Mouse (Mus musculus): ENCODE results near the gene Gtf2h3. TPM values are rescaled to one million over a fixed set of nuclear protein-coding genes. Genes with fewer than 3 reads are reported as not detected.
"Not testable (repeated sequence)": the region's sequence is repeated elsewhere in the genome, so short reads cannot be mapped to it uniquely, and the experiment has no call there.

The Gtf2h3 gene
- polyA plus RNA-seq, 1 experiment from 2014 or later = 73.4 TPM

GRCm38 (mm10) chr5:124592768-124593167 lies 13.8 kb downstream of the Gtf2h3 start:
- H3K4me3 ChIP-seq (replicated peaks) = no peak overlapping the region
- H3K27ac ChIP-seq = no peak overlapping the region
- no peaks in the 10 kb centered on the region for H3K4me1 ChIP-seq
- H3K4me2 ChIP-seq = no peak overlapping the region
- H3K9ac ChIP-seq = no peak overlapping the region
- H3K9me3 ChIP-seq = no peaks in the 10 kb centered on the region
- H3K27me3 ChIP-seq = no peaks in the 10 kb centered on the region
- no peak for ATAC-seq (ENCODE audit: low FRiP score)
- WGBS = 94% methylated on average over 3 of the region's 3 CpGs
- peaks cover 75% of the 10 kb centered on the region for H3K36me3 ChIP-seq (replicated peaks)

- Histone ChIP-seq H3K4me1 (peaks cover 17% of the 10 kb centered on the region), H3K36me3 (replicated peaks) (peaks cover 43% of the 10 kb centered on the region), H3K9ac (peak overlapping the region; percentile 68), H3K27ac (0 out of 2 replicates have a peak overlapping the region, but pooled peaks have one; percentile 27), H3K4me2 (peak overlapping the region; percentile 95), H3K9me3 (no peaks in the 10 kb centered on the region), H3K4me3 (replicated peaks) (peak overlapping the region; percentile 70), H3K27me3 (no peaks in the 10 kb centered on the region)
- WGBS = 5% methylated on average over 30 of the region's 30 CpGs
- ATAC-seq (ENCODE audit: low FRiP score) = peak; percentile 100
Observed at GRCm38 (mm10) chr5:124598224-124599174, 19.6 kb downstream of the Gtf2h3 start.

GRCm38 (mm10) chr5:124599726-124600125 lies 20.8 kb downstream of the Gtf2h3 start:
- not testable (repeated sequence) for H3K9ac ChIP-seq; ATAC-seq (ENCODE audit: low FRiP score); H3K27me3 ChIP-seq; H3K4me2 ChIP-seq; H3K27ac ChIP-seq; H3K9me3 ChIP-seq
- Histone ChIP-seq H3K4me3 (replicated peaks) (peak overlapping the region; percentile 70; the same call in 1 of the 2 replicates), H3K4me1 (peaks cover 17% of the 10 kb centered on the region), H3K36me3 (replicated peaks) (peaks cover 31% of the 10 kb centered on the region)
- WGBS = 68% methylated on average over 8 of the region's 8 CpGs

DNA sequence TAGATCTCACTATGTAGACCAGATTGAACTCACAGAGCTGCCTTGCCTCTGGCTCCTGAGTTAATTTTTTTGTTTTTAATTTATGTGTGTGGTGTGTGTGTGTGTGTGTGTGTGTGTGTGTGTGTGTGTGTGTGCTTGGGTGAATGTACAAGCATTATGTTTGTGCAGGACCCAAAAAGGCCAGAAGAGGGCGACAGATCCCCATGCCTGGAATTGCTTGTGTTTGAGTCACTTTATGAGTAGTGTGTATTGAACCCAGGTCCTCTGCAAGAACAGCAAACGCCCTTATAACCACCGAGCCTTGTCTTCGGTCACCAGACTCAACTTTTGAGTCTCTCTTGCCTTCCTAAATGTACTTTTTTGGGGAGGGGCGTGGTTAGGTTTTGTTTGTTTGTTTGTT lies 23.4 kb downstream of the Gtf2h3 start:
- no peaks in the 10 kb centered on the region for H3K27me3 ChIP-seq
- H3K9me3 ChIP-seq = no peaks in the 10 kb centered on the region
- H3K4me1 ChIP-seq = peaks cover 17% of the 10 kb centered on the region
- no peak for ATAC-seq (ENCODE audit: low FRiP score)
- 75% methylated on average over 5 of the region's 5 CpGs for WGBS
- peaks cover 21% of the 10 kb centered on the region for H3K36me3 ChIP-seq (replicated peaks)
- H3K4me2 ChIP-seq = no peak overlapping the region
- H3K27ac ChIP-seq = no peak overlapping the region
- H3K9ac ChIP-seq = no peak overlapping the region
- no peak overlapping the region for H3K4me3 ChIP-seq (replicated peaks)

GRCm38 (mm10) chr5:124604296-124604695 lies 25.4 kb downstream of the Gtf2h3 start:
- peaks cover 36% of the 10 kb centered on the region for H3K36me3 ChIP-seq (replicated peaks)
- WGBS = 94% methylated on average over 4 of the region's 4 CpGs
- ATAC-seq (ENCODE audit: low FRiP score) = no peak
- no peak overlapping the region for H3K9ac ChIP-seq
- no peaks in the 10 kb centered on the region for H3K9me3 ChIP-seq
- H3K4me1 ChIP-seq = peaks cover 7% of the 10 kb centered on the region
- H3K27ac ChIP-seq = no peak overlapping the region
- H3K4me2 ChIP-seq = no peak overlapping the region
- no peak overlapping the region for H3K4me3 ChIP-seq (replicated peaks)
- H3K27me3 ChIP-seq = no peaks in the 10 kb centered on the region

GRCm38 (mm10) chr5:124605041-124605622 lies 26.2 kb downstream of the Gtf2h3 start:
- Histone ChIP-seq H3K27ac (no peak overlapping the region), H3K9ac (no peak overlapping the region), H3K9me3 (no peaks in the 10 kb centered on the region), H3K4me1 (no peaks in the 10 kb centered on the region; the same call in 1 of the 2 replicates), H3K4me2 (no peak overlapping the region), H3K4me3 (replicated peaks) (no peak overlapping the region), H3K27me3 (no peaks in the 10 kb centered on the region), H3K36me3 (replicated peaks) (peaks cover 36% of the 10 kb centered on the region)
- no peak for ATAC-seq (ENCODE audit: low FRiP score)
- WGBS = 86% methylated on average over 17 of the region's 17 CpGs

DNA sequence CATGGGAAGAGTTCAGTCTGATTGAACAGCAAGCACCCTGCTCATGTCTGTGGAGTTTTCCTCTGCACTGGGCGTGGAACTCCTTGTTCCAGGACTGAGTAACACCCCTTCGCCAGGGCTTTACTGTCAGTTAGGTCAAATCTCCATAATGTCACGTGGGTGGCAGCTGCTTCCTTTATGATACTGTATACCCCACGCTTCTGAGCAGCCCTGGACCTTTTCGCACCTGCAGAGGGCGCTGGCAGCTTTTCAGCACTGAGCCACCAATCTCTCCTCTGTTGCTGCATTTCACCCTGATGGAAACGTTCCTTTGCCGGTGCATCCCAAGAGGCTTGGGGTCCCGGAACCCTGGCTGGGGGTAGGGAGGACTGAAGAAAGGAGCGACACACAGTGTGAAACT lies 32.0 kb downstream of the Gtf2h3 start:
- Histone ChIP-seq H3K9me3 (no peaks in the 10 kb centered on the region), H3K4me3 (replicated peaks) (no peak overlapping the region), H3K4me1 (no peaks in the 10 kb centered on the region), H3K4me2 (no peak overlapping the region), H3K36me3 (replicated peaks) (peaks cover 45% of the 10 kb centered on the region), H3K9ac (no peak overlapping the region), H3K27me3 (no peaks in the 10 kb centered on the region), H3K27ac (no peak overlapping the region)
- ATAC-seq (ENCODE audit: low FRiP score) = no peak
- WGBS = 70% methylated on average over 10 of the region's 10 CpGs

- Histone ChIP-seq H3K36me3 (replicated peaks) (peaks cover 27% of the 10 kb centered on the region), H3K9me3 (no peaks in the 10 kb centered on the region), H3K4me3 (replicated peaks) (no peak overlapping the region), H3K27me3 (no peaks in the 10 kb centered on the region), H3K4me1 (no peaks in the 10 kb centered on the region), H3K9ac (no peak overlapping the region), H3K4me2 (no peak overlapping the region), H3K27ac (no peak overlapping the region)
- ATAC-seq (ENCODE audit: low FRiP score) = no peak
- WGBS = 92% methylated on average over 11 of the region's 11 CpGs
Observed at GRCm38 (mm10) chr5:124614709-124615108, 35.8 kb downstream of the Gtf2h3 start.

DNA sequence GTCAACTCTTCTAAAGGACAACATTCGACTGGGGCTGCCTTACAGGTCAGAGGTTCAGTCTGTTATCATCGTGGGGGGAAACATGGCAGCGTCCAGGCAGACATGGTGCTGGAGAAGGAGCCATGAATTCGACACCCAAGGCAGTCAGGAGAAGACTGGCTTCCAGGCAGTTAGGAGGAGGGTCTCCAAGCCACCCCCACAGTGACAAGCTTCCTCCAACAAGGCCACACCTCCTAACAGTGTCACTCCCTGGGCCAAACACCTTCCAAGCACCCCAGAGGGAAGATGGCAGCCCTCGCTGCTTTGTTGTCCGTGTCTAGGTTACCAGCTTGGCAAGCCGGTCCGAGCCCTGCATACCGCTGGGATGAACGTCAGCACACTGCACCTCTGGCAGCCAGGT lies 39.8 kb downstream of the Gtf2h3 start:
- no peak overlapping the region for H3K4me2 ChIP-seq
- H3K9ac ChIP-seq = no peak overlapping the region
- no peaks in the 10 kb centered on the region for H3K27me3 ChIP-seq
- H3K4me3 ChIP-seq (replicated peaks) = no peak overlapping the region
- WGBS = 87% methylated on average over 10 of the region's 10 CpGs
- no peak overlapping the region for H3K27ac ChIP-seq
- no peak for ATAC-seq (ENCODE audit: low FRiP score)
- no peaks in the 10 kb centered on the region for H3K4me1 ChIP-seq
- no peaks in the 10 kb centered on the region for H3K9me3 ChIP-seq
- H3K36me3 ChIP-seq (replicated peaks) = peaks cover 22% of the 10 kb centered on the region; the same call in 1 of the 2 replicates

GRCm38 (mm10) chr5:124621362-124621761 lies 42.4 kb downstream of the Gtf2h3 start:
- Histone ChIP-seq H3K4me3 (replicated peaks) (no peak overlapping the region), H3K27me3 (no peaks in the 10 kb centered on the region), H3K4me1 (no peaks in the 10 kb centered on the region), H3K9ac (no peak overlapping the region), H3K27ac (no peak overlapping the region), H3K4me2 (no peak overlapping the region), H3K9me3 (no peaks in the 10 kb centered on the region), H3K36me3 (replicated peaks) (peaks cover 16% of the 10 kb centered on the region)
- WGBS = 81% methylated on average over 13 of the region's 13 CpGs
- ATAC-seq (ENCODE audit: low FRiP score) = no peak

- no peaks in the 10 kb centered on the region for H3K9me3 ChIP-seq
- ATAC-seq (ENCODE audit: low FRiP score) = no peak
- H3K4me2 ChIP-seq = no peak overlapping the region
- H3K27me3 ChIP-seq = no peaks in the 10 kb centered on the region
- no peak overlapping the region for H3K4me3 ChIP-seq (replicated peaks)
- H3K9ac ChIP-seq = no peak overlapping the region
- H3K27ac ChIP-seq = no peak overlapping the region
- H3K4me1 ChIP-seq = peaks cover under 1% of the 10 kb centered on the region; the same call in 1 of the 2 replicates
- H3K36me3 ChIP-seq (replicated peaks) = peaks cover 13% of the 10 kb centered on the region
- WGBS = 87% methylated on average over 15 of the region's 15 CpGs
Observed at GRCm38 (mm10) chr5:124622890-124623289, 44.0 kb downstream of the Gtf2h3 start.

- Histone ChIP-seq H3K9me3 (no peaks in the 10 kb centered on the region), H3K27ac (no peak overlapping the region), H3K27me3 (no peaks in the 10 kb centered on the region), H3K4me1 (peaks cover 7% of the 10 kb centered on the region), H3K9ac (no peak overlapping the region), H3K36me3 (replicated peaks) (peaks cover 13% of the 10 kb centered on the region), H3K4me2 (no peak overlapping the region), H3K4me3 (replicated peaks) (no peak overlapping the region)
- no peak for ATAC-seq (ENCODE audit: low FRiP score)
- WGBS = 93% methylated on average over 9 of the region's 9 CpGs
Observed at GRCm38 (mm10) chr5:124624291-124624690, 45.4 kb downstream of the Gtf2h3 start.

Data from forebrain, embryonic 12.5 days (tissue).